Mouse (Mus musculus) left cerebral cortex, adult 18-20 months (tissue): ENCODE data around the gene Pcca. TPM values are rescaled to one million over a fixed set of nuclear protein-coding genes. Genes with fewer than 3 reads are reported as not detected.
"Not testable (repeated sequence)": the region's sequence is repeated elsewhere in the genome, so short reads cannot be mapped to it uniquely, and the experiment has no call there.

Experiments used
- DNase-seq, 2 experiments: peaks; one replicate each; pipeline ENCODE4 v3.0.0; 2021 to 2022; ENCODE audit warnings: low spot score in 2 of 2, mixed read lengths in 1 of 2
- total RNA-seq, 2 experiments: library from RNA; stranded (reverse); gene quantifications; 2 replicates each; pipeline ENCODE4 v1.2.3; 2021

Gene Pcca
- total RNA-seq, 2 experiments from 2014 or later: 38.9 to 42.5 TPM

DNA sequence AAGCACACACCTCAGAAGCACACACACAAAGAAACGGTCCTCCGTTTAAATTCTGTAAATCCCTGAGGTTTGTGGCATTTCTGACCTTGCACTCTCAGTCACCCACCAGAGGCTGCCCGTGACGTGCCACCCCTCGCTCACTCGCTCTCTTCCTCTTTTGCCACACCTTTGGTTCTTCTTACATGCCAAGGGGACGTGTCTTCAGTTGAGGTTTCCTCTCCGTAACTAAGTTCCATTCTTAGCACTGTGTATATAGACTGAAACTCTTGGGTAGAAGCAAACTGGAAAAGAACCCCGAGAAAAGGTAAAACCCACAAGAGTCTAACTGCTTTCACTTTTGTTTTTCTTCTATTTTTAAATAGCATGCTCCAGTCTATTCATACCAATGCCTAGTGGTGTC, 23.2 kb downstream of the Pcca start:
- DNase-seq: no peak

DNA sequence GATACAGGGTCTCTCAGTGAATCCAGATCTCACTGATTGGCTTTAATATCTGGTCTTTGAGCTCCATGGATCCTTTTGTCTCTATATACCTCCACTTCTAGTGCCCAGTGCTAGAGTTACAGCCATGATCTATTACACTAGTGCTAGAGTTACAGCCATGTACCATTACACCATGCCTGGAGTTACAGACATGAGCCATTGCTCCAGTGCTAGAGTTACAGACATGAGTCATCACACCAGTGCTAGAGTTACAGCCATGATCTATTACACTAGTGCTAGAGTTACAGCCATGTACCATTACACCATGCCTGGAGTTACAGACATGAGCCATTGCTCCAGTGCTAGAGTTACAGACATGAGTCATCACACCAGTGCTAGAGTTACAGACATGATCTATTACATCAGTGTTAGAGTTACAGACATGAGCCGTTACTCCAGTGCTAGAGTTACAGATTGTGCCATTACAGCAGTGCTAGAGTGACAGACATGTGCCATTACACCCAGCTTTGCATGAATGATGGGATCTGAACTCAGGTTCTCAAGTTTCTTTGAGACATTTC, 26.8 kb downstream of the Pcca start:
- not testable (repeated sequence) for DNase-seq

DNA sequence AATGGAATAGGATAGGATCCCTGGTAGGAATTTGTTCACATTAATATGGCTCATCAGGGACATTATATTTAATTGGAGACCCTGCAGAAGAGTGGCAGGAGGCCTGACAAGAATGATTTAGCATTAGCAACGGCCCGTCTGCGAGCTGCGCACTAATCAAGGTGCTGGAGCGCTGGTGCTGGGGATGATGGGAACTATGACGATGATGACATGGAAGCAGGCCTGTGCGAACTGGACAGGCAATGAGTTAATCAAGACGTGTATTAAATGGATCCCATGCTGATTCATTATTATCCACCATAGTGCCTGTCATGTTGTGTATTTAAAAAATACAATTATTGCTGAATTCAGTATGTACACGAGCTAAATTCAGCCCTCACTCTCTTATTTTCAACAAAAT, 36.7 kb downstream of the Pcca start:
- no peak for DNase-seq

DNA sequence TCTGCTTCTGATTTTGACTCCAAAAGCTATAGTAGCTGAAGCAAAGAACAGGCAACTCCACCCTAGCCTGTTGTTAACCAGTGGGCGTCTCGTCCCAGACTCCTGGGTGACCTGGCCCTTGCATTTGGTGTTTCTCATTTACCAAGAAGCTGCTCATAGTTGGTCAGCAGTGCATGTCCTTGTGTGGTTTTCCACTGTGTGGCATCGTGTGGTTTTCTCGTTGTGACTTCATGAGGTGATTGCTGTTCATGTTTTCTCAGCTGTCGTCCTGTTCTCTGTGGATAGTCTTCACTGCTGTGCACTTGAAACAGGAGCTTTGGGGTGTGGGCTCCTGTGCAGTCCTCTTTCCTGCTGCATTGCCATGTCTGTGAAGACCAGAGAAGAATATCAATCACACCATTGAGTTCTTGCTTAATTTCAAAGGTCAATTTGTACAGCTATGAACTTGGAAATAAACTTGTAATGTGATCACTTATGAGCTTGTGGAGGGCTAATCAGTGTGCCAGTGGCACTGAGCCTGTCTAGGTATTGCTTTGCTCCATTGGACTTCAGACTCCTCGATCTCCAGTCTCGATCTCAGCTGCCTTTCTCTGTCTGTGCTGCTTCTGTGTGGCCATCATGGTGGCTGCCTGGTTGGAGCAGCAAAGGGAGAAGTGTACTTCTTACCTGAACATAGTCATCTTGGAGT, 40.1 kb downstream of the Pcca start:
- no peak for DNase-seq

DNA sequence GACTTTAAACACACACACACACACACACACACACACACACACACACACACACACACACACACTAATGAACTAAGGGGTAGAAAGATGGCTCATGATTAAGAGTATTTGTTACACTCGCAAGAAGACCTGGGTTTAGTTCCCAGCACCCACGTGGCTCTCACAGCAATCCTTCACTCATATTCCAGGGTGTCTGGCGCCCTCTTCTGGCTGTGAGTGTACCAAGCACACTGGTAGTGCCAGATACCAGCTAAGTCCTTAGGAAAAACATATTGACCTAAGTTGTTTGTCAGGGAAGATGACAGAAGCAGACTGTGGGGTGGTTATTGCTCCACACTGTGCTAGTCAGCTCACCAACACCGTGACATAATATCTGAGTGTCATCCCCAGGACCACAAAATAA, 43.7 kb downstream of the Pcca start:
- DNase-seq: no peak

DNA sequence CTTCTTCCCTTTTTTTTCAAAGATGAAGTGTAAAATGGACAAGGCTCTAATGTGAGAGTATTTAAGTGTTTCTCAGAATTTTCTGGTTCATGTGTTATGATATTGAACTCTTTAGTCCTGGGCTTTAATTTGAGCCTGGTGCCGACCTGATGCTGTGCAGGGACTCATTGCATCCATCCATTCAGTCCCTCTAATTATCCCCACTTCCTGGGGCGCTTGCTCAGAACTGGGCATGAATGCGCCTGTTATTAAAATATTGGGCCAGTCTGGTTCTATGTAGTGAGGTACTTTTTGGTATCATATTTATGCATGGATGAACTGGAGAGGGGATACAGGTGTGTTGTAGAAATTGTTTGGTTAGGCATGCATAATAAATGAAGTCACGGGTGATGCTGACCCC, 47.9 kb downstream of the Pcca start:
- DNase-seq: no peak

DNA sequence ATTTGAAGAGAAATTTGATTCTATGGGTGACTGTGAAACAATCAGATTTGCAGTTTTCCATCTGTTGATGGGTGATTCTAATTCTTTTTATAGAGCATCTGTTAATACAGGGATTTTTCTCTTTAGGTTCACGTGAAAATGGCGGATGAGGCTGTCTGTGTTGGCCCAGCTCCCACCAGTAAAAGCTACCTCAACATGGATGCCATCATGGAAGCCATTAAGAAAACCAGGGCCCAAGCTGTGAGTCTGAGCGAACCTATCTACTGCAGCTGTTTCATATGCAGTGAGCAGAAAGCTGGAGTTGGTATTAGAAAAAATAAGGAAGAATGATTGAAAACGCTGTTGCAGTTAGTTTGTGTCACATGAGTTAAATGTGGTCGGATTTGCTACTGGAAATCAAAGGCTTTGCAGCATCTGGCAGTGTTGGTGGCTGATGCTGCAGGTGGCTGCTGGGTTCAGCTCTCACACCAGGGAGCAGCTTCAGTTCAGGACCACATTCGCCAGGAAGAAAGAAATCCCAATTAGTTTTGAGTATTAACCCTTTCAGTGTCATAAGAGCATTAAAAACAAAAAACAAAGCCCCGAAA, 48.5 kb downstream of the Pcca start:
- no peak for DNase-seq

DNA sequence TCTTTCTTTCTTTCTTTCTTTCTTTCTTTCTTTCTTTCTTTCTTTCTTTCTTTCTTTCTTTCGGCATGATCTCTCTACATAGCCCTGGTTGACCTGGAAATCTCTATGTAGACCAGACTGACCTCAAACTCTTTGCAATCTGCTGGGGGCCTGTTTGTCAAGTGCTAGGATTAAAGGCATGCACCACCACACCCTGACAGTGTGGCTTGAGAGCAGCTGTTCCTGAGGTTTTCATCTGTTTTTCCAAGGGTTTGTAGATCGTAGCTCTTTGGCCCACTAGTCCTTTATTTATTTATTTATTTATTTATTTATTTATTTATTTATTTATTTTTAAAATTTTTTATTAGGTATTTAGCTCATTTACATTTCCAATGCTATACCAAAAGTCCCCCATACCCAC, 50.0 kb downstream of the Pcca start:
- DNase-seq: not testable (repeated sequence)

DNA sequence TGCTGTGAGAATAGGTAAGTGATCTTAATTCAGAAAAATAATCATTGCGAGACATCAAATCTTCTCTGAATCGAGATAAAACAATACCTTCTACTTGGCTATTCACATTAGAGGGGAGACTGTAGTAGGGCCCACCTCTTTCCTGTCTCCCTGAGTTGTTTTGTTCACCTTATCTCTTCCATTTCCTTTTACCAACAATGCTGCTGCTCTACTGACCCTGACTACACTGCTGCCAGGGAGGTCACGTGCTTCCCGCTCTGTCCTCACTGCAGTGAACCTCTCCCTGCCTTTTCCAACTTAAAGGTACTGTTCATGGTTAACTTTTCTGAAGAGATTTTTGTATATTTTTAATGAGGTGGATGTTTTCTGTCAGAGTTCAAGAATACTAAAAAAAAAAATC, 52.8 kb downstream of the Pcca start:
- no peak for DNase-seq

DNA sequence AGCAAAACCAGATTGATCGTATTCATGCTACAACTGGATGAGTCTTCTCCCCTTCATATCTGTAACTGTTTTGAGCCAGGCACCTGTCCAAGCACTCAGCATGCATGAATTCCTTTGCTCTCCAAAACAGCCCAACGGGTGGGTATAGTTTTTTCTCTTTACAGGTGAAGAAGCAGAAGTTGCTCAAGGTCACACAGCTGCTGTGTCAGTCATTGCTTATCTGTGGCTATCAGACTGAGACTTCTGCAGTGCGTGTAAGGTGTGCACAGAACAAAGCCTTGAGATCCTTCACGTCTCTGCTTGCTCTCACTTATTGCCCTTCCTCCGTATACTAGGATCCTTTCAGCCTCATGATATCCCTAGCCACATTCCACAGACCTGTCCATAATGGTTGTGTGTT, 63.4 kb downstream of the Pcca start:
- DNase-seq: no peak

DNA sequence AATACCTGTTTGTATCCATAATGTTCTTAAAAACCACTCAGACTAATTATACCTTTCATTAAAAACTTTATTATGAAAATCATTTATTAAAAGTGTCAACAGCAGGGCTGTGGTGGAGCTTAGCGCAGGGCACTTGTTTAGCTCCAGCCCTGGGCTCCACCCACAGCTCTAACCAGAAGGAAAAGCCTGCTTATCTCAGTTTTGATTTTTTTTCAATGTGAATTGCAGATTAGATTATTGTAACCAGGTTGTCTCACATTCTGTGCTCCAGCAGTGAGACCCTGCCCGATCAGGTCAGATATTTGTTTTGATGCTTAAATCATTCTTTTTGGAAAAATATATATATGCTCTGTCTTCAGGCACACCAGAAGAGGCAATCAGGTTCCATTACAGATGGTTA, 64.7 kb downstream of the Pcca start:
- no peak for DNase-seq

DNA sequence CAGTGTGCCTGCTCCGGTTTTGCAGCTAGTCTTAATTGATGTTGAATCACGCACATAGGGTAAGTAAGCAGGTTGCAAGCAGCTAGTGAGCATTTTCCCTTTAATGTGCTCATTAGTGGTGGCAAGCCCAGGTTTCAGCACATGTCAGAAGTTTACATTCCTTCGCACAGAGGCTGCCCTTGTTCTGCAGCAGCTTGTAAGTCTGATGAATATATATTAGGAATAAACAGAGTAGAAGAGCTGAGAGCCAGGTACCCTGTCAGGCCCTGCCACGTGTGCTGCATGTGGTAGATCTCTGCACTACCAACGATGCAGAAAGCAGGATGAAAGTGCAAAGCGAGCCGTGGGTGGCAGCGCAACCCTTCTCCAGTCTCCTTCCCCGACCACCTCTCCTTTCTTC, 65.7 kb downstream of the Pcca start:
- no peak for DNase-seq

DNA sequence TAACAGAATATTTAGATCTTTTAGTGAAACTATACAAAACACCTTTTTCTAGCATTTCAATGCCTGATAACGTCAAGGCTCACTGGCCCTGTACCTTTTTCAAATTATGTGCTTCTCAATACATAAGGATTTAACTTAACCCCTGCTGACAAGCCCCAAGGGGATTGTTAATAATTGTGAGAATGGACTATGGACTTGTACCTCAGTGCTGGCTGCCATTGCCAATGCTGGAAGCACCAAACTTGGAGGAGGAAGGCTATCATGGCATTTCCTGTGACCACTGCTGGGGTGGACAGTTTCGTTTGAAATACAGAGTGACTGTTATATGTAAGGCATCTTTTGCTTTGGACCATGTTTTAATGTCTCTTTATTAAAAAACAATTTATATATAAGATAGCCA, 68.6 kb downstream of the Pcca start:
- no peak for DNase-seq

DNA sequence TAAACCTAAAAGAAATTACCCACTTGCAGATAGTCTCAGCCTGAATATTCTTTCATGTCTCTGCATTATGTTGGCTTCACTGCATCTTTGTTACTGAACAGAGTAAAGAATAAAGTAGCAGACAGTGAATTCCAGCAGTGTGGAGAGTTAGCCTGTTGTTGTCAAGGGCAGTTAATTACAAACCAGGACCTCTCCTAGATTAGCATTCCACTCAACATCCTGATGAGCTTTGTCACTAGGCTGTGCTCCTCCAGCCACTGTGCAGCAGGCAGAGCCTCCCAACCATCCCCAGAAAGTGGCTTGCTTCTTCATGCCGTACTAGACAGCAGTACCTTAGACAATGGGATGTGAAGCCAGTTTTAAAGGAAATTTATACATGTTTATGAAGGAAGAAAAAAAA, 72.4 kb downstream of the Pcca start:
- no peak for DNase-seq

DNA sequence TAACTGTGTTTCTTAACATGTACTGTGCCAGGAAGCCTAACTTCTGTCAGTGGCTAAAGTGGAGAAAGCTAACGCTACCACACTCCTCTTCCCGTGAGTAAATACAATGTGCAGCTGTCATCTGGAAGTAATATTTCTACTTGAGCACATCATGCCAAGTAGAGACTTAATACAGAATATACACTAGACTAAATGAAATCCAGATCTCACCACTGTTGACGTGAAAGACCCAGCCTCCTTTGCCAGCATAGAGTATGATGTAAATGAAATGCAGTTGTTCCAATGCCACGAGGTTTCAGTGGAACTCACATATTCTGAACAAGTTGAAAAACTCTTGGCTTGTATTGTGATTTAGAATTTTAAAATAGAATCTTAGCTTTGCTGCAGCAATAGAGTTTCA, 73.3 kb downstream of the Pcca start:
- DNase-seq: no peak

DNA sequence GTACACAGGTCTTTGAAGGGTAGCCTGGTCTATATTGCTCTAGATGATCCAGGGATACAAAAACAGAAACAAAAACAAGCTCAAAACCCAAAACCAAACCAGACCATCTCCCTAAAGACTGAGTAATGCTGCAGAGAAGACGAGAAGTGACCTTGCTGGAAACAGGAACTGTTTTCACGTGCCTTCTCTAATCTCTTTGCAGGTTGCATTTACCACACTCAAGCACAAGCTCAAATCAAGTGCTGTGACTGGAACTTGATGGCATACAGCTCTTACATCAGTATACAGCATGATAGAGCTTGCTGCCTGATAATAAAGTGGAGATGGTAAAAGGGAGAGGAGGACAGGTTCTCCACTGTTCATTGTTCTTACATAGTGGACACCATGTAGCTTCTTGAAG, 74.2 kb downstream of the Pcca start:
- no peak for DNase-seq

DNA sequence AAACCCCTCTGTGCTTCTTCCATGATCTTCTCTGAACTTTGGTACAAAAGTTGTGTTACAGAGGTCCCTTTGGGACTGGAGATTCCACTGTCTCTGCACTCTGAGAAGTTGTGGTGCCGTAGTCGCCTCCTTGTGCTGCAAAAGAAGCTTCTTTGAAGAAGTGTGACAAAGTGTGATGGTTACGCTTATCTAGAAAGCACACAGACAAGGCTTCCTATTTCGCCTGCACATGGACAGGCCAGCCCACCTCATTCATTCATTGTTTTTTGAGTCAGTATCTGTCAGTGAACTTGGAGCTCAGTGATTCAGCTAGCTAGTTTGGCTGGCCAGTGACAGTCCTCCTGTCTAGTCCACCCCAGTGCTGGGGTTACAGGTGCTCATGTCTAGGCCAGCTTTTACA, 76.9 kb downstream of the Pcca start:
- no peak for DNase-seq

DNA sequence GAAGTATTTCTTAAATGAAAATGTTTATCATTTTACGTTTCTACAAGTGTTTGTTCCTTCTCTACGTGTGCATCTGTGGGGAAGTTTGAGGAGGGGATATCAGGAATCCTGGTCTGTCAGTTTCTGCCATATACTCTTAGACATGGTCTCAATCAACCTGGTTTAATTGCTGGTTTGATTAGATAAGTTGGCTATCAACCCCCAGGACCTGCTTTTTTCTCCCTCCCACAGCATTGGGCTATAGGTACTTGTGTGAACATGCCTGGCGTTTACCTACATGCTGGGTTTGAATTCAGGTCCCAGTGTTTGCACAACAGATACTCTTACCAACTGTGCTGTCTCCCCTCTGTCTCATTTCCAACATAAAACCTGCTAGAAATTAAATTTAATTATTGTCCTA, 78.2 kb downstream of the Pcca start:
- no peak for DNase-seq

DNA sequence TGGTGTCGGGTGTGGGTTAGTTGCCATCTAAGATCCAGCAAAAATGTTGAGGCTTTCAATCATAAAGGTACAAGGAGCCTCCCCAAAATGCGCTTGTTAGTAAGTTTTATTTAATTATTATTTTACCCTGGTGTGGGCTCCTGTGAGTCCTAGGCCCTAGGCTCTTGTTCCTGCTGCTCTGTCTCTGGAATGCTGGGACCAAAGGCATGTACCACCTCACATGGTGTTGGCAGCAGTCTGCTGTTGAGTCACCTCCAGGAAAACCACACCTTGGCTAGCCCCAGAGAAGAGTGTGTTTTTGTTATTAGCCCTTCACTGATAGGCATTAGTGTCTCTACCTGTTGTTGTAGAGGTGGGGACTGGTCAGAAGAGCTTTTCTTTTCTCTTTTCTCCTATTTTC, 83.5 kb downstream of the Pcca start:
- no peak for DNase-seq

DNA sequence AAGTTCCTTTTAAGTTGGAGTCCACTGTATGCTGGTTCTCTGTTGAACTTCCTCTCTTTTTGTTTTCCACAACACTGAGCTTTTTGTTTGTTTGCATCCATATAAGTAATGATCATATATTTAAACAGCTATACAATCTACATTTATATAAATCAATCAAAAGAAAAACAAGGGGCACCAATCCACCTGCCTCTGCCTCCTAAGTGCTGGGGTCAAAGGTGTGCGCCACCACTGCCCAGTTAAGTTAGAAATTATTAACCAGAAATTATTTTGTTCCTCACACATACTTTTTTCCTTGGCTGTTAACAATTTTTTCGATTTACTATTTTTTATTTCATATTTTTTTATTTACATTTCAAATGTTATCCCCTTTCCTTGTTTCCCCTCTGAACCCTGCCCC, 99.3 kb downstream of the Pcca start:
- no peak for DNase-seq

DNA sequence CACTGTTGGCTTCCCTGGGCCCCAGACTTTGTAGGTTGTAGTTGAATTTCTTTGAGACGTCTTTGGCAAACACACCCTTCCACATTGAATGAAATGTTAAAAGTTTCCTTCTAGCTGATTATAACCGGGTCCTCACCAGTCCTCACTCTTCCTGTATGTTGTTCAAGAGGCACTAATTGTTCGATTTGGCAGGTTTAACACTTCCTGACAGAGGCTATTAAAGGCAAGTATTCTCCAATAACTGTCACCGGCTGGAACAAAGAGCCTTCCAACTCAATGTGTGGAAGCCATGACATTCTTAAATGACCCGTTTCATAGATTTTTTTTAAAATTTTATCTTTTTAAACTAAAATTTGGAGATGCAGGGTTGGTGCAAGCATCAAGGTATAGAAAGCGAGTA, 102.5 kb downstream of the Pcca start:
- no peak for DNase-seq

DNA sequence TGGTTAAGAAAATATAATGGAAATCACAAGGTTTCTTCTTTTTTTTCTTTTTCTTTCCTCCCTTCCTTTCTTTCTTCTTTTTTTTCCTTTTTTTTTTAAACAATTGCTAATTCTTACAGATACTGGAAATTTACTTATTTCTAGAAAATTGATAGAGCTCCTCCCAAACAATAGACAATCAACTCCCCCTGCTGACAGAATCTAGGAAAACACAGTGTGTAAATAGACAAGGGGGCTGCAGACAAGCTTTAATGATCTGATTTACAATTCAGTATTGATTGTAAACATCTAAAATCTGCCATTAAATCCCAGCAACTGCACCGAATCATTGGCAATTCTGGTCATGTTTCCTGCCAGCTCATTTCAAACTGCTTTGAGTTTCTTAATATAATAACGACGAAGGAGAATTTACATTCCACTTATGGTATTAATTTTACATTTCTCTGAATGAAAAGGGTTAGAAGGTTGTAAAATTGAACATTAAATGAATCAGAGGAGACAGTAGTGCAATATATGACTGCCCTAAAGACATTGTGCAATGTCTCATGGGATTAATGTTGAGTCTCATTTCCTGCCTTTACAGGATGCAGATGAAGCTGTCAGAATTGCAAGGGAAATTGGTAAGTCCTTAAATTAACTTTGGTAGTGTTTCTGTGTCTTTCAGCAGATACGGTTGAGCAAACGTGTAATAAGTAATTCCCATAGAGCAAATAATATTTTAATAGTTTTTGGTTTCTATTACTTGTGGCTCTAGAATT, 103.9 kb downstream of the Pcca start:
- no peak for DNase-seq
